Mouse (Mus musculus) CH12.LX (cell line): Measurements from ENCODE around the gene Nos1ap. TPM values are rescaled to one million over a fixed set of nuclear protein-coding genes. Genes with fewer than 3 reads are reported as not detected.

ENCODE experiments used
- DNase-seq: peaks from one replicate; pipeline ENCODE4 v3.0.0-alpha.2; 2013; ENCODE audit errors: extremely low read depth
- H3K27ac ChIP-seq: 2 replicates; pipeline ENCODE4 v1.5.1; 2012; ENCODE audit warnings: low read depth, mild to moderate bottlenecking, control low read depth, moderate library complexity; ENCODE audit not compliant: insufficient read depth
- H3K27me3 ChIP-seq: replicated peaks from 2 replicates; pipeline ENCODE3; 2012; ENCODE audit warnings: inconsistent platforms
- H3K36me3 ChIP-seq, 2 experiments: replicated peaks in 1 of 2; 2 replicates each; pipeline versions ENCODE3 to v1.6.1; 2012; ENCODE audit warnings: inconsistent platforms in 1 of 2, low read length in 1 of 2, mild to moderate bottlenecking in 1 of 2, mixed read lengths in 1 of 2, moderate library complexity in 1 of 2; ENCODE audit not compliant: control insufficient read depth in 1 of 2, insufficient read depth in 1 of 2
- H3K4me1 ChIP-seq, 2 experiments: 2 replicates each; pipeline ENCODE4 v1.6.1; 2012; ENCODE audit warnings: inconsistent platforms in 1 of 2, moderate library complexity in 1 of 2; ENCODE audit not compliant: insufficient read depth in 2 of 2, control insufficient read depth in 1 of 2
- H3K4me2 ChIP-seq: 2 replicates; pipeline ENCODE4 v1.6.1; 2012; ENCODE audit warnings: low read depth, mild to moderate bottlenecking, control low read depth; ENCODE audit not compliant: poor library complexity, insufficient read depth, severe bottlenecking
- H3K4me3 ChIP-seq, 3 experiments: fragments of 150-350 bp in 1 of 3; sonication (generic) in 1 of 3; replicated peaks in 1 of 3; 2 replicates each; pipeline versions ENCODE3 to v1.5.1; 2011 to 2012; ENCODE audit warnings: low read depth in 2 of 3, low read length in 2 of 3, mild to moderate bottlenecking in 2 of 3, moderate library complexity in 2 of 3, control low read depth in 1 of 3, improper control_type of control experiment in 1 of 3, inconsistent platforms in 1 of 3, mixed read lengths in 1 of 3; ENCODE audit not compliant: poor library complexity in 1 of 3
- H3K79me2 ChIP-seq: replicated peaks from 2 replicates; pipeline ENCODE4 v1.6.1; 2012; ENCODE audit warnings: mild to moderate bottlenecking, moderate library complexity; ENCODE audit not compliant: control insufficient read depth, poor library complexity, insufficient read depth, severe bottlenecking; ENCODE audit errors: extremely low read depth
- H3K9ac ChIP-seq: 2 replicates; pipeline ENCODE4 v1.6.1; 2012; ENCODE audit warnings: low read depth, mild to moderate bottlenecking, control low read depth, moderate library complexity; ENCODE audit not compliant: insufficient read depth
- H3K9me3 ChIP-seq: replicated peaks from 2 replicates; pipeline ENCODE3; 2012; ENCODE audit warnings: low read length, inconsistent platforms, mixed read lengths
- BHLHE40 ChIP-seq: IDR thresholded peaks from 2 replicates; pipeline ENCODE4 v1.6.1; 2011; ENCODE audit warnings: mild to moderate bottlenecking, low read depth, low read length, improper control_type of control experiment
- CTCF ChIP-seq, 2 experiments: IDR thresholded peaks in 1 of 2; conservative IDR thresholded peaks in 1 of 2; 2 replicates each; pipeline ENCODE4 v1.5.1; 2011 to 2012; ENCODE audit warnings: low read depth in 2 of 2, low read length in 2 of 2, improper control_type of control experiment in 1 of 2, inconsistent platforms in 1 of 2, mild to moderate bottlenecking in 1 of 2, moderate library complexity in 1 of 2
- E2F4 ChIP-seq: IDR thresholded peaks from 2 replicates; pipeline ENCODE4 v1.6.1; 2011; ENCODE audit warnings: low read depth, low read length, improper control_type of control experiment; ENCODE audit not compliant: insufficient replicate concordance
- EP300 ChIP-seq: IDR thresholded peaks from 2 replicates; pipeline ENCODE4 v1.6.1; 2011; ENCODE audit warnings: low read length, improper control_type of control experiment
- HCFC1 ChIP-seq: IDR thresholded peaks from 2 replicates; pipeline ENCODE4 v1.6.1; 2012; ENCODE audit warnings: low read depth, mild to moderate bottlenecking, inconsistent platforms, low read length, improper control_type of control experiment
- JUND ChIP-seq: conservative IDR thresholded peaks from 2 replicates; pipeline ENCODE4 v1.6.1; 2011; ENCODE audit warnings: low read depth, low read length, improper control_type of control experiment
- KAT2A ChIP-seq: IDR thresholded peaks from 2 replicates; pipeline ENCODE4 v1.6.1; 2012; ENCODE audit warnings: low read length, improper control_type of control experiment, inconsistent platforms; ENCODE audit not compliant: insufficient replicate concordance
- MAFK ChIP-seq: IDR thresholded peaks from 2 replicates; pipeline ENCODE4 v1.6.1; 2011; ENCODE audit warnings: low read length, improper control_type of control experiment; ENCODE audit not compliant: insufficient replicate concordance
- MAX ChIP-seq: IDR thresholded peaks from 2 replicates; pipeline ENCODE4 v1.6.1; 2011; ENCODE audit warnings: low read length, improper control_type of control experiment
- MAZ ChIP-seq: IDR thresholded peaks from 2 replicates; pipeline ENCODE4 v1.6.1; 2012; ENCODE audit warnings: low read depth, mild to moderate bottlenecking, inconsistent platforms, low read length, improper control_type of control experiment, moderate library complexity
- MYC ChIP-seq: IDR thresholded peaks from 2 replicates; pipeline ENCODE4 v1.6.1; 2011; ENCODE audit warnings: low read depth, mild to moderate bottlenecking, improper control_type of control experiment, low read length
- NELFE ChIP-seq: IDR thresholded peaks from 2 replicates; pipeline ENCODE4 v1.6.1; 2011; ENCODE audit warnings: low read depth, low read length, improper control_type of control experiment
- NRF1 ChIP-seq: IDR thresholded peaks from 2 replicates; pipeline ENCODE4 v1.6.1; 2014; ENCODE audit warnings: low read depth, mild to moderate bottlenecking, inconsistent platforms, low read length, improper control_type of control experiment, moderate library complexity
- POLR2AphosphoS2 ChIP-seq: IDR thresholded peaks from 2 replicates; pipeline ENCODE4 v1.6.1; 2011; ENCODE audit warnings: low read depth, low read length, improper control_type of control experiment
- RAD21 ChIP-seq: IDR thresholded peaks from 2 replicates; pipeline ENCODE4 v1.6.1; 2011; ENCODE audit warnings: low read depth, mild to moderate bottlenecking, low read length, improper control_type of control experiment, moderate library complexity
- SMC3 ChIP-seq: IDR thresholded peaks from 2 replicates; pipeline ENCODE4 v1.6.1; 2011; ENCODE audit warnings: low read depth, low read length, improper control_type of control experiment
- TCF12 ChIP-seq: IDR thresholded peaks from 2 replicates; pipeline ENCODE4 v1.6.1; 2014; ENCODE audit warnings: low read depth, mild to moderate bottlenecking, inconsistent platforms, low read length, improper control_type of control experiment
- USF2 ChIP-seq: conservative IDR thresholded peaks from 2 replicates; pipeline ENCODE4 v1.6.1; 2011; ENCODE audit warnings: low read depth, low read length, improper control_type of control experiment
- ZC3H11A ChIP-seq: IDR thresholded peaks from 2 replicates; pipeline ENCODE4 v1.6.1; 2012; ENCODE audit warnings: low read depth, mild to moderate bottlenecking, inconsistent platforms, low read length, improper control_type of control experiment
- dilution Hi-C: fragments of 300-500 bp; cut with MboI; formaldehyde crosslinking; loops from 2 replicates; pipeline ENCODE4 v1.14.3; 2020; ENCODE audit warnings: low sequenced_read_pairs; ENCODE audit not compliant: extremely low pct_unique_long_range_greater_than_20kb, extremely low pct_ligation_motif_present
- in situ Hi-C: fragments of 300-500 bp; cut with MboI; formaldehyde crosslinking; loops from 3 replicates; pipeline ENCODE4 v1.14.3; 2019; ENCODE audit warnings: low sequenced_read_pairs, low pct_ligation_motif_present, low pct_unique_long_range_greater_than_20kb, mixed read lengths
- polyA plus RNA-seq: library from polyadenylated mRNA; unstranded; fragments of >175 nt; gene quantifications from 2 replicates; pipeline ENCODE4 v1.2.1, GENCODE M21; 2012; ENCODE audit warnings: low read depth; ENCODE audit not compliant: insufficient read length
- total RNA-seq, 2 experiments: library from RNA; depleted of rRNA; stranded (reverse); fragments of 300-350 nt in 1 of 2; fragments of >200 nt in 1 of 2; gene quantifications; 2 replicates each; pipeline ENCODE4 v1.2.3; 2012 to 2014

The Nos1ap gene
- total and polyA plus RNA-seq, 3 experiments: not detected

DNA sequence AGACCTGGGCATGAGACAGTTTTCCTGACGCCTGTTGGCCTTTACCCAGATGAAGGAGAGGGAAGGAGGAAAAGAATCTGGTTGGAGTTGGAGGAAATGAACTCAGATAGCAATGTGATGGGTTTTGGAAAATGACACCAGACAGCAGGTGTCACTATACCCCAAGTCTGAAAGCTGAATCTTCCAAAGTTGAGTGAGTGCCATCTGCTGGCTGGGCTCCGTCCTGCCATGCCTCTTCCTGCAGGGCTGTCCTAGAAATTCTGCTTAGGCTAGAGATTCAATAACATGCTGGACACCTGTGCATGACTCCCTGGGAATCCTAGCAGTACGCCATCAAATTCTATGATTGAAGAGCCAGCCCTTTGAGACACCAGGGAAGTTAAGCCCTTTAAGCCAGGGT is 42.7 kb upstream of the Nos1ap start:
- DNase-seq: peak; percentile 79
- Histone ChIP-seq H3K27ac (no peak overlapping the region), H3K9me3 (no peaks in the 10 kb centered on the region), H3K4me1 (peaks cover 4 to 7% of the 10 kb centered on the region in 2 experiments; a peak in 3 of 4 replicates), H3K4me2 (no peak overlapping the region), H3K36me3 (no peaks in the 10 kb centered on the region), H3K27me3 (no peaks in the 10 kb centered on the region), H3K4me3 (no peak overlapping the region), H3K79me2 (no peaks in the 10 kb centered on the region), H3K9ac (no peak overlapping the region)
- dilution Hi-C loops (no loop called here), in situ Hi-C loops (loop anchor here (25.0 kb wide), 2 partner anchors 205 to 355 kb away; partner anchors contain the start of gene Fcgr2b)
- TF ChIP-seq MYC (peak; percentile 78), RAD21 (peak; percentile 97), BHLHE40 (no peak), E2F4 (no peak), SMC3 (peak; percentile 95), ZC3H11A (peak; percentile 63), JUND (peak; percentile 67; the same call in 1 of the 2 replicates), TCF12 (peak; percentile 19; the same call in 1 of the 2 replicates), CTCF (conservative IDR thresholded peaks at IDR 0.05 in 1 of 2, IDR thresholded peaks at IDR 0.05 in 1 of 2; ENCODE audit: low read depth in 2 of 2, low read length in 2 of 2) (peak; percentile 86 to 100), NELFE (peak; percentile 82; the same call in 1 of the 2 replicates), MAX (peak; percentile 63; the same call in 1 of the 2 replicates), MAZ (no peak)

GRCm38 (mm10) chr1:170631571-170631970 is 41.9 kb upstream of the Nos1ap start:
- Histone ChIP-seq H3K27ac (no peak overlapping the region), H3K4me2 (no peak overlapping the region), H3K9me3 (no peaks in the 10 kb centered on the region), H3K9ac (no peak overlapping the region), H3K4me1 (peaks cover 4 to 7% of the 10 kb centered on the region in 2 experiments; a peak in 3 of 4 replicates), H3K4me3 (no peak overlapping the region), H3K79me2 (no peaks in the 10 kb centered on the region), H3K36me3 (no peaks in the 10 kb centered on the region), H3K27me3 (no peaks in the 10 kb centered on the region)
- TF ChIP-seq USF2 (no peak), BHLHE40 (no peak), KAT2A (no peak), EP300 (no peak), MAFK (no peak), CTCF (conservative IDR thresholded peaks at IDR 0.05 in 1 of 2, IDR thresholded peaks at IDR 0.05 in 1 of 2; ENCODE audit: low read depth in 2 of 2, low read length in 2 of 2) (no peak), HCFC1 (no peak), NRF1 (no peak), POLR2AphosphoS2 (no peak), ZC3H11A (no peak)
- in situ Hi-C loops (loop anchor here (25.0 kb wide), 2 partner anchors 206 to 356 kb away; partner anchors contain the start of gene Fcgr2b), dilution Hi-C loops (no loop called here)
- DNase-seq: no peak
